16 mouse cellular contexts compared by ENCODE assay signal in genomic region chr13:116991560-116991959, GRCm38 (mm10).
"Had no signal": no experiment of that assay in that cellular context is flagged by ENCODE, and none has a peak within 500 bp of the region (broad histone marks: within the 10 kb centered on the region; RNA-seq: fewer than 3 reads in every experiment).

No protein-coding gene starts in this region.

- H3K4me3 ChIP-seq: liver, embryonic 15.5 days; midbrain, embryonic 10.5 days; myocyte; neural tube, embryonic 15.5 days had no signal

- H3K27ac ChIP-seq: liver, embryonic 15.5 days; midbrain, embryonic 10.5 days; neural tube, embryonic 15.5 days had no signal

- H3K9ac ChIP-seq: liver, embryonic 15.5 days; neural tube, embryonic 15.5 days had no signal

- H3K4me2 ChIP-seq: liver, embryonic 11.5 days; liver, embryonic 15.5 days; neural tube, embryonic 15.5 days had no signal

- H3K9me3 ChIP-seq: liver, embryonic 15.5 days; midbrain, embryonic 10.5 days; neural tube, embryonic 15.5 days had no signal

- H3K27me3 ChIP-seq: liver, embryonic 15.5 days; neural tube, embryonic 15.5 days had no signal

- H3K36me3 ChIP-seq: liver, embryonic 15.5 days; midbrain, embryonic 10.5 days; neural tube, embryonic 15.5 days had no signal

- H3K4me1 ChIP-seq: liver, embryonic 15.5 days had no signal

- DNase-seq: kidney, adult 8-10 months; kidney, postnatal 14 days; layer of hippocampus, adult 9-11 months; layer of hippocampus, postnatal 36 days; lung, adult 2 months; lung, postnatal 36 days; midbrain, embryonic 14.5 days; right cerebral cortex, adult 18-20 months; right cerebral cortex, postnatal 25 days; thymus, postnatal 36 days had no signal

- ATAC-seq: lung, postnatal 0 days had no signal
